16 mouse cellular contexts compared by ENCODE assay signal in genomic region chr15:62195440-62195839, GRCm38 (mm10).
"Had no signal": no experiment of that assay in that cellular context is flagged by ENCODE, and none has a peak within 500 bp of the region (broad histone marks: within the 10 kb centered on the region; RNA-seq: fewer than 3 reads in every experiment).

No protein-coding gene starts in this region.

- H3K4me3 ChIP-seq: kidney, embryonic 15.5 days; left cerebral cortex, adult 2 months; liver, embryonic 13.5 days; stomach, embryonic 15.5 days had no signal

- H3K27me3 ChIP-seq: kidney, embryonic 15.5 days; liver, embryonic 13.5 days; stomach, embryonic 15.5 days had no signal

- H3K9ac ChIP-seq: kidney, embryonic 15.5 days; liver, embryonic 13.5 days; stomach, embryonic 15.5 days had no signal

- H3K36me3 ChIP-seq: kidney, embryonic 15.5 days; liver, embryonic 13.5 days; stomach, embryonic 15.5 days had no signal

- H3K4me2 ChIP-seq: kidney, embryonic 15.5 days; liver, embryonic 13.5 days; midbrain, embryonic 11.5 days; stomach, embryonic 15.5 days had no signal

- DNase-seq: kidney, adult 11 months; kidney, adult 8-10 months; kidney, postnatal 14 days; layer of hippocampus, postnatal 36 days; liver, embryonic 13.5 days; lung, adult 2 months; lung, postnatal 14 days; lung, postnatal 4 days; midbrain, embryonic 14.5 days; retina, postnatal 1 day; right cerebral cortex, postnatal 25 days; thymus, postnatal 25 days had no signal

- H3K27ac ChIP-seq: kidney, embryonic 15.5 days; left cerebral cortex, adult 2 months; liver, embryonic 13.5 days; stomach, embryonic 15.5 days had no signal

- H3K4me1 ChIP-seq: kidney, embryonic 15.5 days; stomach, embryonic 15.5 days had no signal

- H3K9me3 ChIP-seq: kidney, embryonic 15.5 days; liver, embryonic 13.5 days; stomach, embryonic 15.5 days had no signal
